Mouse (Mus musculus) C2C12 (cell line): ENCODE data around the gene Gm8947.

Experiments
- CEBPB ChIP-seq: IDR thresholded peaks from one replicate; pipeline ENCODE4 v1.6.1; 2011; ENCODE audit warnings: low read depth, mild to moderate bottlenecking, control low read depth, moderate library complexity
- CTCF ChIP-seq: IDR thresholded peaks from one replicate; pipeline ENCODE4 v1.5.1; 2011; ENCODE audit not compliant: control insufficient read depth, insufficient read depth, insufficient read length
- FOSL1 ChIP-seq: IDR thresholded peaks from one replicate; pipeline ENCODE4 v1.8.0; 2011; ENCODE audit warnings: mild to moderate bottlenecking, low read length; ENCODE audit not compliant: poor library complexity, insufficient read depth, severe bottlenecking
- MAX ChIP-seq: IDR thresholded peaks from one replicate; pipeline ENCODE4 v1.6.1; 2011; ENCODE audit warnings: mild to moderate bottlenecking, control low read depth
- MYOD1 ChIP-seq: IDR thresholded peaks from one replicate; pipeline ENCODE4 v1.6.1; 2011; ENCODE audit warnings: low read depth; ENCODE audit not compliant: control insufficient read depth, insufficient read length
- MYOG ChIP-seq: IDR thresholded peaks from one replicate; pipeline ENCODE4 v1.6.1; 2011; ENCODE audit not compliant: control insufficient read depth, insufficient read length; ENCODE audit errors: extremely low read depth
- USF1 ChIP-seq: IDR thresholded peaks from one replicate; pipeline ENCODE4 v1.6.1; 2011; ENCODE audit warnings: low read depth, mild to moderate bottlenecking, control low read depth, moderate library complexity

DNA sequence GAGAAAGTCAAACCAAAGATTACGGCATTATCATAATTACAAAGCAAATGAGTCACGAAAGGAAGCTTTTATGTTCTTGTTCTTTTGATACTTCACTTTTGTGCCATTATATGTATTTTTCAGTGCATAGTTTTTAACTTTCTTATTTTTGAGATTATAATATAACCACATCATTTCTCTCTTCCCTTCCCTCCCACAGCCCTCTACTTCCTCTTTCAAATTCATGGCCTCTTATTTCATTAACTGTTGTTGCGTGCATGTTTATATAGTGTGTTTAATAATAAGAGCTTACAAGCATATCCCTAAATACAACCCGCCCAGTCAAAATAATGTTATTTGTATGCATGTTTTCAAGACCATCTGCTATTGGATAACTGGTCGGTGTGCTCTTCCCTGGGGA, 26.9 kb downstream of the Gm8947 start:
- TF ChIP-seq CTCF, result no peak
- TF ChIP-seq CEBPB, result no peak
- TF ChIP-seq MAX, result no peak
- no peak for TF ChIP-seq USF1
- no peak for TF ChIP-seq MYOG
- TF ChIP-seq FOSL1, result no peak
- no peak for TF ChIP-seq MYOD1
